Mouse (Mus musculus) lung, postnatal 14 days (tissue): Measurements from ENCODE around the gene Sac3d1.

ENCODE experiments used
- DNase-seq: peaks from one replicate; pipeline ENCODE4 v3.0.0; 2021

Gene Sac3d1

GRCm38 (mm10) chr19:6068951-6069350 lies 49.5 kb downstream of the Sac3d1 start:
- DNase-seq = no peak

- DNase-seq = peak; percentile 90
These were observed 50.6 kb downstream of the Sac3d1 start, which contains the start of gene Tm7sf2 for GRCm38 (mm10) chr19:6067724-6068415. Gene Tm7sf2 (minus strand): TSS chr19:6068373.

GRCm38 (mm10) chr19:6067011-6067723 lies 51.3 kb downstream of the Sac3d1 start:
- DNase-seq = peak; percentile 84

- no peak for DNase-seq
These were observed 51.9 kb downstream of the Sac3d1 start for GRCm38 (mm10) chr19:6066571-6066970.
